Mouse (Mus musculus) kidney, adult 2 months (tissue): Measurements from ENCODE around the gene Rapgef5. TPM values are rescaled to one million over a fixed set of nuclear protein-coding genes. Genes with fewer than 3 reads are reported as not detected.
A peak's percentile ranks its signal among the peaks of the same experiment; 100 is the strongest.

Experiments
- DNase-seq: peaks from one replicate; pipeline ENCODE4 v3.0.0; 2021
- H3K27ac ChIP-seq: fragments of 200-500 bp; 2 replicates; pipeline ENCODE4 v1.5.1; 2012; ENCODE audit warnings: low read depth, low read length, control low read depth, inconsistent platforms; ENCODE audit not compliant: insufficient read depth
- H3K27me3 ChIP-seq: fragments of 200-500 bp; replicated peaks from 2 replicates; pipeline ENCODE4 v1.6.1; 2012; ENCODE audit warnings: mild to moderate bottlenecking, moderate library complexity, low read length, inconsistent platforms; ENCODE audit not compliant: control insufficient read depth, insufficient read depth
- H3K36me3 ChIP-seq: fragments of 200-500 bp; 2 replicates; pipeline ENCODE4 v1.6.1; 2012; ENCODE audit warnings: mild to moderate bottlenecking, moderate library complexity, low read length, inconsistent platforms; ENCODE audit not compliant: control insufficient read depth, insufficient read depth
- H3K4me1 ChIP-seq: fragments of 200-500 bp; 2 replicates; pipeline ENCODE4 v1.6.1; 2011; ENCODE audit warnings: low read length; ENCODE audit not compliant: control insufficient read depth, insufficient read depth
- H3K4me3 ChIP-seq: fragments of 200-500 bp; 2 replicates; pipeline ENCODE4 v1.5.1; 2011; ENCODE audit warnings: mild to moderate bottlenecking, low read depth, low read length, control low read depth; ENCODE audit not compliant: insufficient read depth
- CTCF ChIP-seq: fragments of 200-500 bp; conservative IDR thresholded peaks from 2 replicates; pipeline ENCODE4 v1.5.1; 2011; ENCODE audit warnings: low read depth, mild to moderate bottlenecking, control low read depth, low read length, moderate library complexity, mixed read lengths; ENCODE audit not compliant: insufficient read depth, insufficient read length
- POLR2A ChIP-seq: fragments of 200-500 bp; IDR thresholded peaks from one replicate; pipeline ENCODE4 v1.6.1; 2011; ENCODE audit warnings: low read depth, low read length, control low read depth
- WGBS: fragments of 180-500 bp; shearing (Covaris S2); methylation state at CpG from one replicate; pipeline ENCODE4 v1.1.7; 2018; 5-methylcytosine and 5-hydroxymethylcytosine counted together
- polyA plus RNA-seq: library from polyadenylated mRNA; depleted of rRNA; stranded (reverse); fragments of >200 nt; gene quantifications from 2 replicates; pipeline ENCODE4 v1.2.3, GENCODE M21; 2012

Rapgef5 gene
- polyA plus RNA-seq, 1 experiment = 8.4 TPM

DNA sequence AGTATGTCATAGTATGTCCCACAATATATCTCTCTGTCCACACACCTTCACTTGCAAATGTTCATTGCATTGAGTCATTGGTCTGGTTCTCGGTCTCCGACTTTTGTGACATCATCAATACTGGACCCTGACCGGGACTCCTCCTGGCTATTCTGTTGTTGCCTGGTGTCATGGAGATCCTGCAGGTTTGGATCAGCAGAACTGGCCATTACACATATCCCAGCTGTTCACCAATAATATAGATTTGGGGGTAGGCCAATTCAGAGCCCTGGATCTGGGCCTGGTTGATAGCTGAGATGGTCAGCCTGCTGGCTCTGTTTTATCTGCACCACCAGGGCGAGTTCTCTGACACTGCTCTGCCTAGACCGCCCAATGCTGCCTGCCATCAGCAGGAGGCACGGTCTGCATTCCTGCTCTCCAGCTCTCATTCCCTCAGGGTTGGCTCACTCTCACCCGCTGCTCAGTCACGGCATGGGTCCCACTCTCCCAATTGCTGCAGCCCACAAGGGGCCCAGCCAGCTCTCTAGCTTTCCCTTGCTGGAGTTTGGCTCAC is 137.7 kb downstream of the Rapgef5 start:
- TF ChIP-seq CTCF (no peak), POLR2A (no peak)
- WGBS = 87% methylated on average over 8 of the region's 8 CpGs
- no peaks in the 10 kb centered on the region for H3K27me3 ChIP-seq
- H3K4me1 ChIP-seq = no peaks in the 10 kb centered on the region
- no peak for DNase-seq
- H3K36me3 ChIP-seq = no peaks in the 10 kb centered on the region
- H3K4me3 ChIP-seq = no peak overlapping the region
- H3K27ac ChIP-seq = no peak overlapping the region

DNA sequence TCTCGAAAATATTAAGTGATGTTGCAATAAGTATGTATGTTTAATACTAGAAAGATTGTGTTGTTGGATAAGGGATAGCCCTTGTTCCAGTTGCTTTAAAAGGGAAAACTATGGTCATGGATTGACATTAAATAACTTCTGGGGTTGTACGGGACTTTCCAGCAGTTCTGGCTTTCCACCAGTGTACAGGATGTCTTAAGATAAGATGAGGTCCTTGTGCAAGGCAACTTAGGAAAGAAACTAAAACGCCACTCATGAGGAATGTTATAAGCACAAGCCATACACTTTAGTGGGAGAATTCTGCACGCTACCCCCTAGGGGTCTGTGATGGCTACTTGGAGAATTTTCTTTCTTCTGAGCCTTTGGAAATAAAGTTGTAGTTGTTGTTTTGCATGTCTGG is 140.7 kb downstream of the Rapgef5 start:
- DNase-seq = no peak
- no peaks in the 10 kb centered on the region for H3K4me1 ChIP-seq
- no peak for TF ChIP-seq CTCF
- TF ChIP-seq POLR2A = no peak
- peak overlapping the region; percentile 23; the same call in 1 of the 2 replicates for H3K27ac ChIP-seq
- no peaks in the 10 kb centered on the region for H3K36me3 ChIP-seq
- WGBS = 68% methylated on average over 4 of the region's 4 CpGs
- H3K4me3 ChIP-seq = no peak overlapping the region
- H3K27me3 ChIP-seq = no peaks in the 10 kb centered on the region

DNA sequence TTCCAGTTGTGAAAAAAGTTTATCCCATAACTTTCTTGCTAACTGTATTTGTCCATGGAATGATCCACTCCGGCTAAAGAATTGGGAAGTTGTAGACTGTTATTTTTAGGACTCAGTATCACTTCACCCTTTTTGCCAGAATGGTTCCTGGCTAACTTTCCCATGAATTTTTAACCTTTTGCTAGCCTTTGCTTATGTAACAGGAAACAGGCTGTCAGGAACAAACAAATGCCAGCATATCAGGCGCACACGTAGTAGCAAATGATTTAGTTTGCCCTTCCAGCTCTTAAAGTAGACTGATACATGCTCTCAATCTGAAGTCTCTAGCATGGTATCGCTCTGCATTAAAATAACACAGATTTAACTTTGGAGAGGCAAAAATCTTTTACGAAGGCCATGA is 141.5 kb downstream of the Rapgef5 start:
- Histone ChIP-seq H3K27ac (peak overlapping the region; percentile 94), H3K4me1 (no peaks in the 10 kb centered on the region), H3K36me3 (no peaks in the 10 kb centered on the region), H3K4me3 (peak overlapping the region; percentile 40), H3K27me3 (no peaks in the 10 kb centered on the region)
- no peak for TF ChIP-seq CTCF
- TF ChIP-seq POLR2A = peak; percentile 13
- WGBS = 59% methylated on average over 5 of the region's 5 CpGs
- DNase-seq = peak; percentile 75

DNA sequence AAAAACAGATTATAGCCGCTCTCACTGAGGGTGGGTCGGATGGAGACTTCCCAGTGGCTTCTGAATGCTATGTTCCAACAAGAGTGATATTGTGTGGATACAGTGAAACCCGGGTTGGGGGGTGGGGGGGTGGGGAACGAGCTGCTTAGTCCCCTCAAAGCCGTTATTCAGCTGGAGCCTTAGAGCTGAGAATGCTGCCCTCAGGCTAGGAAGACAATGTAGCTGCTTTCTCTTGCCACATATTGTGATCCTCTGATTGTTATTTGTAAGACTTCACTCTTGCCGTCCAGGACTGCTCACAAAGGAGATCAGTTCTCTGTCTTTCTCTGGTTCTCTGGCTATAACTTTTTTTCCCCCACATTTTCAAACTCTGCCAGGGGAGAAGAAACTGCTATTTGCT is 142.5 kb downstream of the Rapgef5 start:
- Histone ChIP-seq H3K27ac (peak overlapping the region; percentile 89), H3K4me1 (no peaks in the 10 kb centered on the region), H3K4me3 (peak overlapping the region; percentile 57), H3K36me3 (no peaks in the 10 kb centered on the region), H3K27me3 (no peaks in the 10 kb centered on the region)
- no peak for DNase-seq
- TF ChIP-seq POLR2A = no peak
- no peak for TF ChIP-seq CTCF
- WGBS = 54% methylated on average over 6 of the region's 6 CpGs

DNA sequence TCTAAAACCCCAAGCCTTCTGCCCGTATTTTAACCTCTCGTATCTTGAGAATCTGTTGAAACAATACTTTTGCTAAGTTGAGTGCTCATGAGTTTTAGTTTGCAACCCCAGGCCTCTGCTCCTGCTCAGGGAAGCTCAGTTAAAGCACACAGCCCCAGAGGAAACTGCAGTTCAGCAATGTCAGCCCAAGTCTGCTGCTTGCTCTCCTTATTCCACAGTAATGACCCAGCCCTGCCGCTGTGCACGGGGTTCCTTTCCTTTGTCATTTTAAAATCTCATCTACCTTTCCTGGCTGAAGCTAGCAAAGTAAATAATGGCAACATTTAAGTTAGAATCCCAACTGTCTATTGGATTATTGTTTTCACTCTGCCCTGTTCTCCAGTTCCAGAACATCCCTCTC is 144.1 kb downstream of the Rapgef5 start:
- H3K36me3 ChIP-seq = no peaks in the 10 kb centered on the region
- WGBS = 49% methylated on average over 4 of the region's 4 CpGs
- no peaks in the 10 kb centered on the region for H3K27me3 ChIP-seq
- peak overlapping the region; percentile 52 for H3K4me3 ChIP-seq
- H3K27ac ChIP-seq = peak overlapping the region; percentile 73
- DNase-seq = no peak
- no peak for TF ChIP-seq CTCF
- no peak for TF ChIP-seq POLR2A
- H3K4me1 ChIP-seq = no peaks in the 10 kb centered on the region

DNA sequence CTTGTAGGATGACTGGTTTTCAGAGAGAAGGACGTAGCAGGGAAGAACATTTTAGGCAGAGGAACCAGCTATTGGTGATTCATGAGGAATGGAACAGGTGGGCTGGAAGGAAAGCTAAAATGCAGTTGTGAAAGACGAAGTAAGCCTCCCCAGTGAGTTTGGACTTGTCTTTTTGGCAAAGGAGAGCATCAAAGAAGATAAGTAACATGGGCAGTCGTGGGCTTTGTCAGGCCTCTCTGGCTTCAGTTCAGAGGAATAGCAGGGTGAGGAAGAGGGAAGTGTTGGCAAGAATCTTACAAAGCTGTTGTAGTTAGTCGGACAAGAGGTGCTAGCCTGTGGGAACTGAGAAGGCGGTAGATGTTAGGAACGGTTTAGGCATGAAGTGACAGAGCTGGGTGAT is 145.6 kb downstream of the Rapgef5 start:
- DNase-seq = no peak
- peak overlapping the region; percentile 78; the same call in 1 of the 2 replicates for H3K27ac ChIP-seq
- WGBS = 67% methylated on average over 6 of the region's 6 CpGs
- no peaks in the 10 kb centered on the region for H3K36me3 ChIP-seq
- peaks cover 5% of the 10 kb centered on the region; the same call in 1 of the 2 replicates for H3K4me1 ChIP-seq
- no peak for TF ChIP-seq CTCF
- no peak for TF ChIP-seq POLR2A
- H3K27me3 ChIP-seq = no peaks in the 10 kb centered on the region
- peak overlapping the region; percentile 10; the same call in 1 of the 2 replicates for H3K4me3 ChIP-seq

DNA sequence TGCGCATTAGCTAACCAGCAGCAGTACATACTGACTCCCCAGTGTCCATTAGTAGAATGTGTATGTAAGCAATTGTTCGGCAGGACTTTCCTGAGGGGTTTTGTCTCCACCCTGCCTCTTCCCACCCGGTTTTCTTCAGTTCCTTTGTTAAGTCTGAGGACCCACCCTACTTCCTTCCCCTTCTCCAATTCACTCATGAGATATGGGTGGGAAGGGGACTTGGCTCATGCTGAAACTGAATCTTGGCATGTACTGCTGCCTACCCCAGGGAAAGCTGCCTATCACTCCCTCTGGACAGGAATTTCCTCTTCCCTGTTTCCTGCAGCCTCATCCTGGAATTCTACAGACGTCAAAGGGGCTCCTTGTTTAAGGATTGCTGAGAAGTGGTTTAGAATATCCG is 147.4 kb downstream of the Rapgef5 start:
- no peak for TF ChIP-seq CTCF
- H3K27ac ChIP-seq = peak overlapping the region; percentile 84
- 61% methylated on average over 5 of the region's 5 CpGs for WGBS

More for the DNA sequence above, 147.4 kb downstream of the Rapgef5 start:
- no peaks in the 10 kb centered on the region for H3K36me3 ChIP-seq
- H3K27me3 ChIP-seq = no peaks in the 10 kb centered on the region
- DNase-seq = peak; percentile 83
- peaks cover 5% of the 10 kb centered on the region; the same call in 1 of the 2 replicates for H3K4me1 ChIP-seq
- no peak overlapping the region for H3K4me3 ChIP-seq
